Mouse (Mus musculus) adrenal gland, adult (tissue): ENCODE measurements around the gene Phlpp1.
A peak's percentile ranks its signal among the peaks of the same experiment; 100 is the strongest.

Source experiments
- DNase-seq, 2 experiments: peaks; one replicate each; pipeline ENCODE4 v3.0.0; 2022 to 2023; ENCODE audit warnings: low spot score in 1 of 2; ENCODE audit not compliant: inconsistent age in 2 of 2

Gene Phlpp1

DNA sequence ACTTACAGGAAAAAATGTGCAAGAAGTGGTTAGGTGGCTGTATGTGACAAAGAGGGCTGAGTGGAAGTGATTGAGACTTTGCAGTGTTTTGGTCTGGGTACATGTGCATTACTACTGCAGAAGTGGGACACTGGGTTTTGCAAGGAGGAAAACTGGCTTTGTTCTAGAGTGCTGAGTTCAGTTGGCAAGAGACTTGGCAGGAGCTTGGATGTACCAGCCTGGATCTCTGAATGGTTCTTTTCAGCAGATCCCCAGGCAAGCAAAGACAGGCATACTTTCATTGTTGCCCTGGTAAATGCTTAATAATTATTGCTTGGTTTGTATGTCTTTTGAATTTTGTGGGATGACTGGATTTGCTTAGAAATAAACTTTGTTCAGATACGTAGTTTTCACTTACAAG is 69.5 kb downstream of the Phlpp1 start:
- no peak for DNase-seq

DNA sequence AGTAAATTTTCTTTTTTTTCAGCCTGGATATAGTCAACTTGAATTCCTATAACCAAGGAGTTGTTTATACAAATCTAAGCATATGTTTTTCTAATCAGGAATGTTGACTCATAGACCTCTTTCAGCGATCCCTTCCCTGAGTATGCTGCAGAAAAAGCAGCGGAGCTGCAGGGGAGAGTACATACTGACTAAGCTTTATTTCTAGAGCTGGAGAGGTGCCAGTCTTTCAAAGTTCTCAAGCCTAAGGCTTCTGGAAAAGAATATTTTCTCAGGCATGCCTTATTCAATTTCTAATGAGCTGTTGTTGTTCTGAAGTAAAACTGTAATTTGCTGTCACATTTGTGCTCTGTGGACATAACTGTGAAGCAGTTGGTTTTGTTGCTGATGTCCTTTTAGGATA is 70.6 kb downstream of the Phlpp1 start:
- peak in 1 of 2 experiments; percentile 64 for DNase-seq

DNA sequence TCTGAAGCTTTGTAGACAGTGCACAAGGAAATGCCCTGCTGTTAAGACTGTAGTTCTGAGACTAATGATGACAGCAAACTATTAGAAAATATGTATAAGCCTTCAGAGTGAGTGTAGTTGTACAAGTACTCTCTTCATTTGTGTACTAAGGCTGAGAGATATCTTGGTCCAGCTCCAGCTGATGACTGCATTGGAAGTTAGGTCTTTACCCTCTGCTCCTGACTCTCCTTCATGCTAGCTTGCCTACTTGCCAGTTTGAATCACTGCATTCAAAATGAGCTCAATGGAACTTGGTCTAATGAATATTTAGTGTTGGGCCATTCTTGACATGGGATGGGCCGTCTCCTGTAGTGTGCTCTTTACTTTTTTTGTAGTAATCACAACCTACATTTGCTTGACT is 71.8 kb downstream of the Phlpp1 start:
- DNase-seq, result no peak

DNA sequence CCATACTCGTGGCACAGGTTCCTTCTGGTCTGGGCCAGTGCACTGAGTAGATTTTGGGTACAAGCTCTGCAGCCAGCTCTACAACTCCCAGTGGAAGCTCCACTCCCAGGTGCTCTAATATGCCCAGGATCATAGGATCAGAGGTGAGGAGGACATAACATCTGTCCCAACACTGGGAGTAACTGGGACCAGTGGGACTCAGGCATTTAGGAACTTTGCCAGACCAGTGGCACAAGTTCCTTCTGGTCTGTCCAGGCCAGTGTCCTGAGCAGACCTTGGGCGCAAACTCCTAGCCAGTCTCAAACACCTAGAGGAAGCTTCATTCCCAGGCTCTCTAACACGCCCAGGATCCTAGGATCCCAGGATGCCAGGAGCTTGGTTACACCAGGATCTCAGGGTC is 72.7 kb downstream of the Phlpp1 start:
- no peak for DNase-seq

DNA sequence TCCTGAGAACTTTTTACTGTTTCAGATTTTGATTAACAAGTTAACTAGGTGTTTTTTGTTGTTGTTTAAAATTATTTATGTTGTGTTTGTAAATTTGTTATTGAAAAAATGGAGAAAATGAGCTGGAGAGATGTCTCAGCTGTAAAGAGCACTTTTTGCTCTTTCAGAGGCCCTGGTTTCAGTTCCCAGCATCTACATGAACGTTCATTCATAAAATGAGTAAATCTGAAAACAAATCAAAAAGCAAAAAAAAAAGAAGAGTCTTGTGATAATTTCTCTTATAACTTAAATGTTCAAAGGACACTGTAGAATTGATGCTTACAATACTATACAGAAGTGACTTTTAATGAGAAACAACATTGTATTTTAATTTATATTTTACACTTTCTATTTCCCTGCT is 82.5 kb downstream of the Phlpp1 start:
- no peak for DNase-seq

DNA sequence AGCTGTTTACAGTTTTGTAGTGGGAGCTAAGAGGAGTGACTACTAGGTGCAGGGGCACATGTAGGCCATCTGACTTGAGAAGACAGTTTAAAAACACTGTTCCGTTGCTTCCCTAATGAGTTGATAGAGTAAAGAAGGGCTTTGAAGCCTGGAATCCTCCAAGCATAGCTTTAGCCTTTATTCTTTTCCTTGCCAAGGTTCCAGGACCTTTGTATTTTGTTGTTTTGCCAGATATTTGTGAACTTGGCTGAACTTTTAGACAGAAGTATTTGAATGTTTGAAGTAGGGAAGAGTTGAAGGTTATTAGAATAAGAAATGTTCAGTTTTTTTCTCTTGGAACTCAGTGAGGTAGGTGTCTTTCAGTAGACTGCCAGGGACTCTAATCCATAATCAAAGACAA is 85.6 kb downstream of the Phlpp1 start:
- peak in 1 of 2 experiments; percentile 83 for DNase-seq

DNA sequence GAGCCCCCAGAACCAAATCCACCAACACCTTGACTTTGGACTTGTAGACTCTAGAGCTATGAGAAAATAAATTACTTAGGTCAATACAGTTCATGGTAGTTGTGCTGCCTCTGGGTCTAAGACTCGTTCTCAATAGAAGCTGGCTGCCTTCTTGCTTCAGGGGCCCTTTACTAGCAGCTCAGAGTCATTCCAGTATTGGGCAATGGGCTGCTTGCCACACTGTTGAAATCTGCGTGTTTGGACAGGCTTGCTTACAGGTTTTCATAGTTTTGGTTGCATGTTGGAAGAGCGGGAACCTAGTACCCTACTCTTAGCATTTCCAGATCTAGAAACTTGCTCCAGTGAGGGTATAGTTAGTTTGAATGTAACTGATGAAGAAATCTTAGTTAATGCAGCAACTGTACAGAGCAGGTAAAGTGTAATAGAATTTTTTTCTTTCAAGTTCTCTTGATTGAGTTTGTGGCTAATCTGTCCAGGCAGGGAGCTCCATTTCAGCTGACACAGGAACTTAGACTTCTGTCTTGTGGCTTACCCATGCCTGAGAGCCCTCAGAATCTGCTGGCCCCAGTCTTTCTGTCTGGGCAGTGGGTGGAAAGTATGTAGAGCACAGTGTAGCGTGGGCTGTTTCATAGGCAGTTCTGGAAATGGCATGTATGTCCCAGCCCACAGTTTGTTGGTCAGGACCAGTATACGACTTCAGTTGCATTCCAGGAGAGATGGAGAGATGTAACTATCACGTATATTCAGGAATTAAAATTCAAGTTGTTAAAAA is 96.7 kb downstream of the Phlpp1 start:
- DNase-seq, result peak in 1 of 2 experiments; percentile 65

DNA sequence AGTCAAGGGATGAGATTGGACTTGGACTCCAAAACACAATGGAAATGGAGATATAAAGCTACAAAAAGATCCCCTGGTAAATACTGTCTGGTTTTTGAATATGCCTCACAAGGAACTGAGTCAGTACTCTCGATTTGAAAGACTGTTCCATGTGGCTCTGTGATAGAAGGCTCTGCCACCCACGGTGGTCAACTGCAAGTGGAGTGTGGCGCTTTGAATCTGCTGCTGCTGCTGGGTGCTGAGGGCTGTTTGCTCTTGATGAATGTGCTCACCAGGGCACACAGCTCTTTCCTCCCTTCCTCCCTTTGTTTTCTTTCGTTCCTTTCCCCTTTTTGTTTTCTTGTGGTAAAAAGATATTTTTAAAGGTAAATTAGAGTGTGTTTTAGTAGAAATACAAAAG is 97.8 kb downstream of the Phlpp1 start:
- no peak for DNase-seq

DNA sequence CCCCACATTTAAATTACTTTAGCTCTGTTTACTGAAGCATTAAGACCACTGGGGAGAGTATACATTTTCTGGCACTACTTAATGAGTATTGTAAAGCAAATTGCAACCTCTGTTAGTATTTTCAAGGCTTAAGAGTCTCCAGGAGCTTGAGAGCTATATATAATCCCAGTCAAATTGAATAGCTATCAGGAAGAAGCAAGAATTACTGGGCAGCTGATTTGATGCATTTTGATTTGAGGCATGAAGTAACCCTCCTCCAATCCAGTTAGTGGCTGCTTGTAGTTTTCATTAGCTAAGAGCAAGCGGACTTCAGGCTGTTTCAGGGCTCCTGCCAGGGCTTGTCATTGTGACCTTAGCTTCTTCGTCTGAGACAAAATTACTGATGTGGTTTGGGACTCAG is 101.4 kb downstream of the Phlpp1 start:
- no peak for DNase-seq

DNA sequence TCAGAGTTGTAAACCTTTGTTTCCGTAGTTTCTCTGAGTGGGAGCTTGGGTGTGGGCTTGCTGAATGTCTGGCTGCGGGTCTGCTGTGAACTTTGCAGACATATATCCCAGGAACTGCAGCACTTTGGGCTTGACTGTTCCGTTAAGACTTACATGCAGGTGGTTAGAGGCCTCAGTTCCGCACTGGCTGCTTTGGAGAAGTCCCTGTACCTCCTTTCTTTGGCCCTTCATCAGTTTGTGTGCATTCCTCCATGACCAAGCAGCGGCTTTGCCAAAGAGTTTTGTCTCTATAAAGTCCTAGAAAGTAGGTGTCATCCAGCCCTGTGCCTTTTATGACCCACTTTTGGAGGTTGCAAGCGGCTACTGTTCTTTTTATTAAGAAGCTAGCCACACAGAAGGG is 102.2 kb downstream of the Phlpp1 start:
- DNase-seq, result no peak

DNA sequence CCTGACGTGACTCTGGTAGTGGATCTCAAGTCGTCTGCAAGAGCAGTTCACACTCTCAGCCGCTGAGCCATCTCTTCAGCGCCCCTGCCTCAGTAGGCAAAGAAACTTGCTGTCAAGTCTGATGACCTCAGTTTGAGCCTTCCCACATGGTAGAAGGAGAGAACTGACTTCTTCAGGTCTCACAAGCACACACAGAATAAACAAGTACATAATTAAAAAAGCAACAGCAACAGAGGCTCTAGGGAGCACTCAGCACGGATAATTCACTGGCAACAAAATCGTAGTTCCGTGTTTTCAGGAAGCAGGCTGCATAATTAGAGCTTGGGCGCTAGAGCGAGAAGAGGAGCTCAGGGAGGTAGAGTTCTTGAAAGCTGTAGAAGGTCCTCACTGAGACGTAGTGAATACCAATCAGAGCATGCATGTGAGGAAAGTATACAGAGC is 103.0 kb downstream of the Phlpp1 start:
- DNase-seq, result no peak

DNA sequence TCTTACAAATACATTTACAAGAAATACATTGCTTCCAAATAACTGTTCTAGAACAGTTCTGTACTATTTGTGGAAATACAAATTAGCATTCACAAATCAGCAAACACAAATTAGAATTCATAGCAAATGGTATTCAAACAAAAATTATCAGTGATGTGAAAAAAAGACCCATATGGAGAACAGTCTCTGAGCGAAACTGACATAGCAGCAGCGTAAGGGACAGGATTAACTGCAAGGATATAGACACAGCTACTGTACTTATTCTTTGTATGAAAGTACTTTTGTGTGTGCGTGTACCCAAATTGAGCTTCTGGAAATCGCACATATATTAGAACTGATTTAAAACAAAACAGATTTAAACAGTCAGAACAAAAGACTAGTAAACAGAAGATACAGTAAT is 103.6 kb downstream of the Phlpp1 start:
- DNase-seq, result no peak

DNA sequence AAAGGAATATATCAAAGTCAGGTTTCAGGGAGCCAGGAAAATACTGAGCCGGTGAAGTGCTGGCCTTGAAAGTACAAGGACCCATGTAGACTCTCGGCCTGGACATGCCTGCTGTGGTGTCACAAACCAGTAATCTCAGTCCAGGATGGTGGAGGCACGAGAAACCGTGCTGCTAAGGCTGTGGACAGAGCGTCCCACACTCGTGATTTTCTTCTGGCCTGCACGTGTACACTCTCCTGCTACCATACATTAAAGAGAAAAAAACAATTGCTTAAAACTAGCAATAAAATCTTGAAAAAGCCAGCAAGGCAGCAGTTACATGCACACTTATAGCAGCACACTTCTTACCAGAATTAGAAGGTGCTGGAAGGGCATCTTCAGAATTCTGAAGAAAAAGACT is 104.2 kb downstream of the Phlpp1 start:
- DNase-seq, result peak in 1 of 2 experiments; percentile 54

DNA sequence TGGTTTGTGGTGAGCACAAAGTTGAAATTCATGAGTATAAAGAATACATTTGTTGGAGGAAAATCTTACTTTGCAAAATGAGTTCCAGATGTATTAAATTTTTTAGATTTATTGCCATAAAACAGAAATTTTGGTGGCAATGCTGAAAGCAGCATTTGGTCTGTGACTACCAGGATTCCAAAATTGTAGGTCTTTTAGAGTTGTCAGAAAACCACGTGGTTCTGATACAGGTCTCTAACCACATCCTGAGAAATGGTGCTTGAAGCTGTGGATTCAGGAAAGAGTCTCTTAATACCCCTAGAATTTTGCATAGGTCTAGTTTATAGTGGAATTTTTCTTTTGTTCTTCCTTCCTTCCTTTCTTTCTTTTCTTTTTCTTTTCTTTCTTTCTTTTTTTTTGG is 105.3 kb downstream of the Phlpp1 start:
- no peak for DNase-seq

DNA sequence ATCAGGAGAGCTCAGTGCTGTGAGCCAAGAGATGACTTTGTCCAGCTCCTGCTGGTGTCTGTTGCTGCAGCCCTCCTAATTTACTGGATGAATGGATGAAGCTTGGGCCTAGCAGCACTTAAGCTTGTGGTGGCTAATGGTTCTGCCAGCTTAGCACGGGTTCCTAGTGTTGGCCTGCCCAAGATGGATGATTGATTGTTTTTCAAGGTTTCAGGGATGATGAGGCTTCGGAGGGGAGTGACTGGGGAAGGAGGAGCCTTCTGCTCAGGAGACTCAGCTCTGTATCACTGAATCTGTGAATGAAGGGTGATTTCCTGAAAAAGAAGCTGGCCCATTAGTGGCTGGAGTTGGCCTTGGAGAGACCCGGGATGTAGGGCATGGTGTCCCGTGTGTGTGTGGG is 105.7 kb downstream of the Phlpp1 start:
- peak in 1 of 2 experiments; percentile 63 for DNase-seq

DNA sequence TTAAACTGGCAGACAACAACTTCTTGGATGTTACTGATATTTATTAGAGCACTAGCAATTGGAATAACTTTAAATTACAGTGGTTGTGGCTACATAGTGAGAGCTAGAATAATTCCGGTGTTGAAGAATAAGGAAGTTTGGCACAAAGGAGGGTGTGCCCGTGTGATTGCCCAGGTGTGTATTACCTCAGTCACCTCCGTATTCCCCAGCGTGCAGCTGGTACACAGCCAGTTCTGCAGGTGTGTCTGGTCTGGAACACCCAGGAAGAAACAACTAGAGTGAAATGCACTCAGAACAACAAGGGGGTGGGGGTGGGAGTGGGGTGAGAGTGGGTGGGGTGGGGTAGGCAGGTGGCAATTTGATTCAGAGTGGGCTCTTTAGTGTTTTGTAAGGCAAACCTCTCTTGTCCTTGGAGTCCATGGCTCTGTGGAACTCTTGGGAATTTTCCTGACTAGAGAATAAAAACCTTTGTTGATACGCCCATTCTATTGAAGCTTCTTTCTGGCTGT is 107.1 kb downstream of the Phlpp1 start:
- no peak for DNase-seq

DNA sequence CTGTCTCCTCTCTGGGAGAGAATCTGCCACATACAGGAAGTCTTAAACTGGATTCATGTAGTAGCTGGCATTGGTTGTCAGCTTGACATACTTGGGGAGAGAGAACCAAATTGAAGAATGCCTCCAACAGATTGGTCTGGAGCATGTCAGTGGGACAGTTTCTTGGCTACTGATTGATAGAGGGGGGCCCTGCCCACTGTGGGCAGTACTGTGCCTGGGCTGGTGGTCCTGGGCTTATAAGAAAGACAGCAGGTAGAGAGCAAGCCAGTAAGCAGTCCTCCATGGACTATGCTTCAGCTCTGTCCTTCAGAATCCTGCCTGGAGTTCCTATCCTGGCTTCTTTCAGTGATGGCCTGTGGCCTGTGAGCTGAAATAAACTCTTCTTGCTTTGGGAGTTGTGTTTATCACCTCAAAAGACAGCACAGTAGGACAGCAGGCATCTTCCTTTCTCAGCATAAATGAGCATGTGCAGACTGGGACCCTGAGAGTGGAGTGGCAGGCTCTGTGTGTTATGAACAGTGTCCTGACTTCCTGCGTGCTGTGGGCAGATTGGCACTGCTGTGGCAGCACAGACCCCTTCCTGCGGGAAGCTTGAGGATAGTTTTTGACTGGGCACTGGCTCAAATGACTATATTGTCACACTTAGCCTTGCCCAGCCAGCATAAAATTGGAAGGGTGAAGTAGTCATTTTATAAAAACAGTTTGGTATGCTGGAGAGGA is 108.0 kb downstream of the Phlpp1 start:
- DNase-seq, result no peak

DNA sequence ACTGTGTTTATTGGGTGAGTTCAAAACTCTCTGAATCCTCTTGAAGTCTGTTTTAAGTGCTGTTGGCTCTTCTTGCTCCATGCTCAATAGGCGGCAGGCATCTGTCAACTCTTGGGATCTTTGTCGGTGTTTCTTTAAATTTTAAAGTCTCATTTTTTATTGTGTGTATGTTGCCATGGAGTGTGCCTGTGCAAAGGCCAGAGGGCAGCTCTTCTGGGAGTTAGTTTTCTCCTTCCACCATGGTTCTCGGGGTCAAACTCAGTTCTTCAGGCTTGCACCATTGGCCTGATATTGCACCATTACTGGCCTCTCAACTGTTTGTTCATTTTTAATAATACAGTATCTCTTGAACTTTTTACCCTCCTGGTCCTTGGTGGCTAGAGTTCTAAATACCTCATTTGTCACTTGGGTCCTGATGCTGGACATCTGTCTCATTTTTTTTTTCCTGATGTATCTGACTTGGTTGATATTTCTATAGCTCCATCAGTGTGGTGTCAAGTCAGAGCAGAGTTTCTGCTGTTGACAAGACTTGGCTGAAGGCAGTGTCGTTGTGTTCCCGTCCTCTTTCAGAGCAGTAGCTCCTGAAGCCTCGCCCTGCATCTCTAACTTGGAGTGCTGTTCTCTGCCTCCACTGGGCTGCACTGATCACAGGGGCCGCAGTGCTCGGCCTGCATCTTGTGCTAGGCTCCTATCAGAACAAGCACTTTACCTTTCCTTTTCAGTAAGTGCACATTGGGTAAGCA is 108.8 kb downstream of the Phlpp1 start:
- DNase-seq, result peak in 1 of 2 experiments; percentile 54

DNA sequence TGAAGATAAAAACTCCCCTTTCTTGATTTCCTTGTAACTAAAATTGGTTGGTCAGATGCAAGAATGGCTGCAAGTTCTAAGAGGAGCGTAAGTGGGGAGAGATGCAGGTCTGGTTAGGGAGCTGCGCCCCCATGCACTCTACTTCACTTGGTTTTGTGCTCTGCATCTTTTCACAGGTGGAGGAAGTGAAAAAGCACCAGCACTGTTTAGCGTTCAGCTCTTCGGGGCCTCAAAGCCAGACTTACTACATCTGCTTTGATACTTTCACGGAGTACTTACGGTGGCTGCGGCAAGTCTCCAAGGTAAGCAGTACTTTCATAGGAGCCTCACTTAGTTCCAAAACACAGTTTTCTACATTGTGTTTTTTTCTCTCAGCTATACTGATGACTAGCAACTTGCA is 115.3 kb downstream of the Phlpp1 start:
- no peak for DNase-seq

DNA sequence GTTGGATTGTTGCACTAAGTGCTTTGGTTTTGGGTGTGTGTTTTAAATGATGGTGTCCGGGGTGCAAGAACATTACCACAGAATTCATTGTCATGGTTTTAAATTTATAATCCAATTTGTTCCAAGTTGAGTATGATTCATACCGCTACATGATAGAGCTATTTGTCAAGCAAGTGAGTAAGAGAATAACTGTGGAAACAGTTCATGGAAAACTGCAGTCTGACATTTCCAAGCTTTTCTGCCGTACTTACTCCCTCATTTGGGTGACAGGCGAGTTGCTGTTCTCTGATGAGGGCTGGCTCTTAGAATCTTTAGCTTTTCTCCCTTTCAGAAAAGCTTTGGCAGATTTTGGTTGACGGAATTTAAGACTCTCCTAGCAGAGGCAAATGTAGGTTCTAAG is 117.5 kb downstream of the Phlpp1 start:
- peak in 1 of 2 experiments; percentile 71 for DNase-seq

DNA sequence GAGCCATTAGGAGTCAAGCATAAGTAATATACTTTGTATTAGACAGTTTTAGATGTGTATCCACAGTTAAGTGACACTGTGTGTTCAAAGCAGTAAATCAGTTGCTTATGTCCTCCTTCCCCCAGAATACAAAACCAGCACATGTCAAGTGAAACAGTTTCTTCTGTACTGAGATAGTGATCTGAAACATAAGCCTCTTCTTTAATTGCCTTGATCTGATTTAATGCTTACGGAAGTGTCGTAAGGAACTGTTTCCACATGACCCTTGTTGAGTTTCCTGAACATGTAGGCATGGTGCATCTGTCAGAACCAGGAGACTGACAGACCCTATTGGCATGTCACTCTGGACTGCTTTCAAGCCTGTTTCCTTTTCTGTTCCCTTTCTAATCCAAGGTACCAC is 118.0 kb downstream of the Phlpp1 start:
- no peak for DNase-seq
